Mouse (Mus musculus) lung, postnatal 0 days (tissue): ENCODE measurements around the gene Dmrt1. TPM values are rescaled to one million over a fixed set of nuclear protein-coding genes. Genes with fewer than 3 reads are reported as not detected.

Source experiments
- ATAC-seq: fragments of 200-750 bp; cut with Nextera tagmentation; 2 replicates; pipeline ENCODE4 v1.8.0; 2017; ENCODE audit warnings: moderate library complexity
- DNase-seq: peaks from one replicate; pipeline ENCODE4 v3.0.0-alpha.2; 2016; ENCODE audit warnings: low spot score
- H3K27ac ChIP-seq: fragments of 300-500 bp; sonication (generic); 2 replicates; pipeline ENCODE4 v1.5.1; 2014; ENCODE audit warnings: antibody characterized with exemption, mild to moderate bottlenecking, low read length, mixed read lengths
- H3K27me3 ChIP-seq: fragments of 300-500 bp; sonication (generic); replicated peaks from 2 replicates; pipeline ENCODE4 v1.6.1; 2014; ENCODE audit warnings: low read length, mixed read lengths; ENCODE audit not compliant: insufficient read depth
- H3K36me3 ChIP-seq: fragments of 300-500 bp; sonication (generic); 2 replicates; pipeline ENCODE4 v1.6.1; 2014; ENCODE audit warnings: low read length, mixed read lengths; ENCODE audit not compliant: insufficient read depth
- H3K4me1 ChIP-seq: fragments of 300-500 bp; sonication (generic); 2 replicates; pipeline ENCODE4 v1.6.1; 2014; ENCODE audit warnings: antibody characterized with exemption, low read depth, low read length, mixed read lengths; ENCODE audit not compliant: insufficient read depth
- H3K4me2 ChIP-seq: fragments of 300-500 bp; sonication (generic); replicated peaks from 2 replicates; pipeline ENCODE4 v1.6.1; 2014; ENCODE audit warnings: low read depth, mild to moderate bottlenecking, low read length, moderate library complexity, mixed read lengths
- H3K4me3 ChIP-seq: fragments of 300-500 bp; sonication (generic); 2 replicates; pipeline ENCODE4 v1.5.1; 2014; ENCODE audit warnings: low read depth, low read length
- H3K9ac ChIP-seq: fragments of 300-500 bp; sonication (generic); replicated peaks from 2 replicates; pipeline ENCODE4 v1.6.1; 2014; ENCODE audit warnings: low read depth, mild to moderate bottlenecking
- H3K9me3 ChIP-seq: fragments of 300-500 bp; sonication (generic); 2 replicates; pipeline ENCODE4 v1.6.1; 2016; ENCODE audit warnings: low read length, mixed read lengths
- CTCF ChIP-seq: IDR thresholded peaks from 2 replicates; pipeline ENCODE4 v1.5.1; 2016; ENCODE audit warnings: antibody characterized with exemption, mild to moderate bottlenecking
- EP300 ChIP-seq: IDR thresholded peaks from 2 replicates; pipeline ENCODE4 v1.6.1; 2016; ENCODE audit warnings: antibody characterized with exemption, mild to moderate bottlenecking, control low read depth
- WGBS: fragments of 180-500 bp; shearing (Covaris S2); extraction: QIAGEN DNeasy Blood & Tissue Kit; methylation state at CpG from one replicate; pipeline ENCODE4 v1.1.7; 2014; 5-methylcytosine and 5-hydroxymethylcytosine counted together
- polyA plus RNA-seq: library from polyadenylated mRNA; unstranded; fragments of >200 nt; fragmentation: Nextera tagmentation; extraction: Ambion mirVana; gene quantifications from 2 replicates; pipeline ENCODE4 v1.2.1, GENCODE M21; 2015

Gene Dmrt1
- polyA plus RNA-seq, 1 experiment from 2014 or later: not detected

GRCm38 (mm10) chr19:25608206-25608580 lies 102.8 kb downstream of the Dmrt1 start:
- no peak for TF ChIP-seq EP300
- no peak for TF ChIP-seq CTCF
- H3K27me3 ChIP-seq: peaks cover 92% of the 10 kb centered on the region

DNA sequence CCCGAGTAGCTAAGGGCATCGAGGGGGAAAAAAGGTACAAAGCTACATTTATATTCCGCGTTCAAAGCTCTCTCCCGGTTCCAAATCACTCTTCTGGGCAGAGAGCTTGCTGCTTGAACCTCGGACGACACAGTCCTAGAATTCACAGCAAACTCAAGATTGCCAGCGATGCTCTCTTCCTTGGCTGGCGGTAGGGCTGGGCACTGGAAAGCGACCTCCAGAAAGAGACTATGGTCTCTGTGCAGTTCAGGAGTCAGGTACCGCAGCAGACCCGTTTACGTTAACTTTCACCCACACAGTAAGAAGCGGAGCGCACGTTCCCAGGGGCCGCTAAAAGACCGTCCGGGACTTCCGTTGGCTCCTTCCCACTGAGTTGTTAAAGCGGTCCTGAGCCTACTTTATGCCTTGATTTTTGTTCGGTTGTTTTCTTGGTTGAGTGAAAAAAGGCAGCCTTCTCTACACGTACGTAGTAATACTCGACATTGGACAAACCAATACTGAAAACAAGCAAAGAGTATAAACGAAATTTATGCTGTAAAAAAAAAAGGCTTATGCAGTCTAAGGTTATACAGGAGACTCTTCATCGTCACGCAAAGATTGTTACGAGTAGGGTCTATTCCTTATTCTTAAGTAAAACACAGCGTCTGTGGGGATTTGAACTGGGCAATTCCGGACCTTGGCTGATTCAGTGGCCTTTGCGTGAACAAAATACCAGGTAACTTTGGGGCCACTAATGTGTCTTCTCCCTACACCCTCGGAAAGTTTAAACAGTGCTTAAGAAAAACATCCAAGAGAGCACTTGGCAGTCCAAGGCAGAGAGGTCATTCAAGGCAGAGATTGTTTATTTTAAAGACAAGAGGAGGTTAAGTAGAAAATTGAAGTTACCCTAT lies 103.8 kb downstream of the Dmrt1 start:
- TF ChIP-seq EP300: no peak
- no peak for TF ChIP-seq CTCF
- Histone ChIP-seq H3K9ac (no peak overlapping the region), H3K27me3 (peaks cover 90% of the 10 kb centered on the region), H3K4me2 (peak overlapping the region; percentile 61), H3K4me1 (peaks cover 17% of the 10 kb centered on the region), H3K4me3 (no peak overlapping the region), H3K9me3 (no peaks in the 10 kb centered on the region), H3K27ac (no peak overlapping the region), H3K36me3 (no peaks in the 10 kb centered on the region)
- no peak for DNase-seq
- ATAC-seq: no peak
- WGBS: 2% methylated on average over 33 of the region's 33 CpGs

More at GRCm38 (mm10) chr19:25608206-25608580, 102.8 kb downstream of the Dmrt1 start:
- H3K4me2 ChIP-seq: no peak overlapping the region
- no peak overlapping the region for H3K4me3 ChIP-seq
- H3K4me1 ChIP-seq: peaks cover 17% of the 10 kb centered on the region
- 9% methylated on average over 7 of the region's 7 CpGs for WGBS
- DNase-seq (no peak), ATAC-seq (no peak)
- no peaks in the 10 kb centered on the region for H3K36me3 ChIP-seq
- H3K9me3 ChIP-seq: no peaks in the 10 kb centered on the region
- H3K9ac ChIP-seq: no peak overlapping the region
- H3K27ac ChIP-seq: no peak overlapping the region

- WGBS: 1% methylated on average over 23 of the region's 29 CpGs
- Histone ChIP-seq H3K9me3 (no peaks in the 10 kb centered on the region), H3K27me3 (peaks cover 89% of the 10 kb centered on the region), H3K27ac (no peak within 1 kb of the TSS), H3K36me3 (no peaks in the 10 kb centered on the region), H3K9ac (no peak within 1 kb of the TSS), H3K4me1 (peaks cover 17% of the 10 kb centered on the region), H3K4me3 (peak within 1 kb of the TSS; percentile 31), H3K4me2 (peak within 1 kb of the TSS; percentile 61)
- DNase-seq (no peak), ATAC-seq (0 out of 2 replicates have a peak, but pooled peaks have one; percentile 6)
- TF ChIP-seq CTCF: no peak
- no peak for TF ChIP-seq EP300
These were observed 104.6 kb downstream of the Dmrt1 start, which contains the start of gene Dmrt3 for GRCm38 (mm10) chr19:25610015-25610410. Gene Dmrt3 (plus strand): TSS chr19:25610301.

GRCm38 (mm10) chr19:25610411-25611111 lies 105.1 kb downstream of the Dmrt1 start:
- no peak overlapping the region for H3K9ac ChIP-seq

DNA sequence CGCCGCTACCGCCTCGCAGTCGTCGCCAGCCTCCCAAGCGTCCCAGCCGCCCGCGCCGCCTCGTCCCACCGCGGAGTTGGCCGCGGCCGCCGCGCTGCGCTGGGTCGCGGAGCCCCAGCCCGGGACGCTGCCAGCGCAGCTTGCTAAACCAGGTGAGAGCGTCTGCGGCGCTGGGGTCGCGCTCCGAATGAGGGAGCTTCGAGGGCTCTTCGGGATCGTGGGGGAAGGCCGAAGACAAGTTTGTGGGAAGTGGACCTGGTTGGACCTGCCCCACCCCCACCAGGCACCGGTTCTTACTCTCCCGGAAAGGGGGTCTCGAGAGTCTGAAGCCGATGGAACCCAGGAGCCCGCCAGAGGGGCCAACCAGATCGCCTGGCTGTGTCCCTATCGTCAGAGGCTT lies 105.7 kb downstream of the Dmrt1 start:
- Histone ChIP-seq H3K9ac (no peak overlapping the region), H3K9me3 (no peaks in the 10 kb centered on the region), H3K27ac (no peak overlapping the region), H3K27me3 (peaks cover 90% of the 10 kb centered on the region), H3K4me2 (peak overlapping the region; percentile 61), H3K4me3 (peak overlapping the region; percentile 31), H3K4me1 (peaks cover 10% of the 10 kb centered on the region), H3K36me3 (no peaks in the 10 kb centered on the region)
- peak; percentile 23; the same call in 1 of the 2 replicates for ATAC-seq
- WGBS: 1% methylated on average over 18 of the region's 42 CpGs
- no peak for DNase-seq
- TF ChIP-seq CTCF (no peak), EP300 (no peak)

More at GRCm38 (mm10) chr19:25610411-25611111, 105.1 kb downstream of the Dmrt1 start:
- peaks cover 16% of the 10 kb centered on the region for H3K4me1 ChIP-seq
- ATAC-seq: peak; percentile 43
- H3K27me3 ChIP-seq: peaks cover 90% of the 10 kb centered on the region
- H3K9me3 ChIP-seq: no peaks in the 10 kb centered on the region
- no peak for DNase-seq
- H3K4me3 ChIP-seq: peak overlapping the region; percentile 31
- H3K27ac ChIP-seq: no peak overlapping the region
- no peaks in the 10 kb centered on the region for H3K36me3 ChIP-seq
- H3K4me2 ChIP-seq: peak overlapping the region; percentile 61
- 1% methylated on average over 36 of the region's 71 CpGs for WGBS
- TF ChIP-seq EP300 (no peak), CTCF (no peak)
